Mouse (Mus musculus) hindlimb bud, embryonic 11.5 days (tissue): ENCODE results near the gene Ccdc62.
A peak's percentile ranks its signal among the peaks of the same experiment; 100 is the strongest.

Experiments used
- DNase-seq: peaks from one replicate; pipeline ENCODE4 v3.0.0-alpha.2; 2012; ENCODE audit warnings: low read depth, low spot score; ENCODE audit errors: extremely low spot score

Ccdc62 gene

DNA sequence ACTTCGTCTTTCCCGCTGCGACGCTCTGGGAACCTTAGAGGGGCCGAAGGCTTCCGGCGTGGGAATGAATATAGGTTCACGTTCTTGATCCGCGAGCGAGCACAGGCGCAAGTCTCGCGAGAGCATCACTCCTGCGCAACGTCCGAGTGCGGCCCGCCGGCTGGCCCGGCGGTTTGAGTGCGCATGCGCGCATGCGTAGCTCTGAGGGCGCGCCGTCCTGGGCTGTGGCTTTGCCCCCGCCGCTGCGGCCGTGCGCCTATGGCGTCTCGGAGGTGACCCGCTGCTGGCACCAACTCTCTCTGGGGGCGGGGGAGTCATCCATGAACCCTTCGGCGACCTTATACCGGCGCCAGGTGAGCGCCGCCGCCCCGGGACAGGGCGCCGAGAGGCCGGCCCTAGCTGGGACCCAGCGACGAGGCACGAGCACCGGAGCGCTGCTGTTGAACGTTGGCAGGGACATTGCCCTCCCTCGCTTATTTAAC lies at the start of gene Ccdc62:
Gene Ccdc62 (plus strand): TSS at position 172 of the 482 bp plus-strand sequence.
- DNase-seq = peak; percentile 96

- DNase-seq = no peak
Measured at GRCm38 (mm10) chr5:123880778-123881177, 49.7 kb upstream of the Ccdc62 start.

DNA sequence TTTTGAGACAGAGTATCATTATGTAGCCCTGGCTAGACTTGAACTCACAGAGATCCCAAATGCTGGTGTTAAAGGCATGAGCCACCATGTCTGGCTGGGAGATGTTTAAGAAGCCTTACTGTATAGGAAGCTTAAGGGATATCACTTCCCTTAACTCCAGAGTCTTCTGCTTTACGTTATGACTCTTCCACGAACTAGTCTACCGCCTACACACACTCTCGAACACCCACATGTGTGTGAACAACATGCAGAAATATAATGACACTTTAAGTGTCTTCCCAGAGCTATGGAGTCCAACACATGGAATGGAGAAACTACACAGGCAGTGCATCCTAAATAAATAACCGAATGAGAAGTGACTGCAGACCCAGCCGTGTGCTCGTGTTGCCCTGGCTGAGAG lies 46.6 kb upstream of the Ccdc62 start:
- DNase-seq = no peak

DNA sequence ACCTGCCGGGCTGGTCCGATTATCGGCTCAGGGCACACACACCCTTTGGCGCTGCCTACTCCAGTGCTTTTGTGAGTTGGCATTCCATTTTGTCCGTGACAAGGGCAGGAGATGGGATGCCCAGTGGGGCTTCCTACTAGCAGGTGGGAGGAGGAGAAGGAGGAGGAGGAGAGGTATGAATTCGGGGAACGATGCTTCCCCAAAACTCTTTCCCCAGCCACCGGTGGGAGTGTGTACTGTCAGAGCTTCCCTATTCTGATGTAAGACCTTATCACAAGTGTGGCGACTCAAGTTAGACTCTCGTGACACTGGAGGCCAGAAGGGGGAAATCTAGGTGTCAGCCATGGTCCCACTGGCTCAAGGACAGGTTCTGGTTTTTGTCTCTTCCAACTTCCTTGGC lies 46.1 kb upstream of the Ccdc62 start:
- no peak for DNase-seq

DNA sequence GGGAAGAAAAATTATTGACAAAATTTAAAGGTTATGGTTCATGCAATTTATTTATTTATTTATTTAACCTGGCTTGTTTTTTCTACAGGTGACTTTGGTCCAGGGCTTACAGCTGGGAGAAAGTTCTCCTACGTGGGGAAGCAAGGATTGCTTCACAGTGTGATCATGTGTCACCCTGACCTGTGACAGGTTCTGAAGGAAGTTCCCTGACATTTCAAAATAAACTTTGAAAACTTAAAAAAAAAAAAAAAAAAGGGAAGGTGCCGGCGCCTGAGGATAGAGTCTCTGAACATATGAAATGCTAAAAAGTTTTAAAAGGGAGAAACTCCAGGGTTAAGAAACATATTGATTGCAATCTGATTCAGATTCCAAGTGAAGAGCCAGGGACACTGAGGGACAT lies 44.1 kb upstream of the Ccdc62 start:
- DNase-seq = no peak

GRCm38 (mm10) chr5:123890312-123890711 lies 40.2 kb upstream of the Ccdc62 start:
- no peak for DNase-seq

GRCm38 (mm10) chr5:123890987-123891386 lies 39.5 kb upstream of the Ccdc62 start:
- DNase-seq = no peak

- DNase-seq = no peak
Measured at GRCm38 (mm10) chr5:123891669-123892068, 38.8 kb upstream of the Ccdc62 start.

DNA sequence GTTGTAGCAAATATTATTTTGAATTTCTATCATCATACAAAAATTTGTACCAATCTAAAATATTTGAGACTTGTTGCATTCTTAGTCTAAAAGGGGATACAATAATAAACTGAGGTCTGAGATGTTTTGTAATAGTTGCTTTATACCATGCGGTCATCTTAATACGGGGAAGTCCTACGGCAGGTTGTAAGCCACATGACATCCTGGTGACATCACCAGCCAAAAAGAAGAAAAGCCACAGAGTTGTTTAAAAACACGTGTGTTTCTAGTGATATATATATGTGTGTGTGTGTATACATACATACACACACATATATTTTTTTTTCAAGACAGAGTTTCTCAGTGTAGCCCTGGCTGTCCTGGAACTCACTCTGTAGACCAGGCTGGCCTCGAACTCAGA lies 37.0 kb upstream of the Ccdc62 start:
- DNase-seq = no peak

DNA sequence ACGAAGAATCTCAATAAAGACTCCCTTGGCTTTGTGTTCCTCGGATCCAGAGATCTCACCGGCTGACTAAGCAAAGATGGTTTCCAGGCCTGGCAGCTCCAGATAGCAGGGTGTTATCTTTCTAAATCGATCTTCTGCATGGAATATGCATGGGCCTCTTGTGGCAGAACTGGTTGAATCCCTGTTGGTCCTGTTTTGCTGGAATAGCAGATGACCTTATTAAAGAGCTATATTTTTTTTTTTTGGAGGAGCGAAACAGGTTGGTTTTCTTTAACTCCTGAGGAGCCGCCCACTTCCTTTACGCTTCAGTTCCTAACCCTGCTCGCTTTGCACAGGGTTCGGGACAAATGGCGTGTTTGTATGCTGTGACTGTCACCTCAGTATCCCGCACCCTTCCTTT lies 34.1 kb upstream of the Ccdc62 start:
- DNase-seq = no peak

DNA sequence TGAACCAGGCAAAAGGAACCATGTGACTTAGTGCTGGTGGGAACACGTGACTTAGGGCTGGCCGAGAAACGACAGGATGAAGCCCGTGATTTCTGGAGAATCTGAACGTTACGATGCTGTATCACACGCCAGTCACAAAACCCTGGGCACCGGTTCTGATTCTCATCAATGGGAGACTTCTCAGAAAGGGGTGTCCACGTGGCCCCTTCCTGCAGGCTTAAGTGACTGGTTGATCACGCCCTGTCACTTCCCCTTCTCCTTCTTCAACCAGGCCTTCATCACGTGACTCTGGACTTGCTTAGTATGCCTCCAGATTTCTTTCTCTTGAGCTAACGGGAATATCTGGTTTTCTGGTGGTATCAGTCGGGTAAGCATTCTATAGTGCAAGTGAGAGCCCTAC lies 33.1 kb upstream of the Ccdc62 start:
- no peak for DNase-seq

- DNase-seq = no peak
Measured at GRCm38 (mm10) chr5:123904059-123904672, 26.3 kb upstream of the Ccdc62 start.

DNA sequence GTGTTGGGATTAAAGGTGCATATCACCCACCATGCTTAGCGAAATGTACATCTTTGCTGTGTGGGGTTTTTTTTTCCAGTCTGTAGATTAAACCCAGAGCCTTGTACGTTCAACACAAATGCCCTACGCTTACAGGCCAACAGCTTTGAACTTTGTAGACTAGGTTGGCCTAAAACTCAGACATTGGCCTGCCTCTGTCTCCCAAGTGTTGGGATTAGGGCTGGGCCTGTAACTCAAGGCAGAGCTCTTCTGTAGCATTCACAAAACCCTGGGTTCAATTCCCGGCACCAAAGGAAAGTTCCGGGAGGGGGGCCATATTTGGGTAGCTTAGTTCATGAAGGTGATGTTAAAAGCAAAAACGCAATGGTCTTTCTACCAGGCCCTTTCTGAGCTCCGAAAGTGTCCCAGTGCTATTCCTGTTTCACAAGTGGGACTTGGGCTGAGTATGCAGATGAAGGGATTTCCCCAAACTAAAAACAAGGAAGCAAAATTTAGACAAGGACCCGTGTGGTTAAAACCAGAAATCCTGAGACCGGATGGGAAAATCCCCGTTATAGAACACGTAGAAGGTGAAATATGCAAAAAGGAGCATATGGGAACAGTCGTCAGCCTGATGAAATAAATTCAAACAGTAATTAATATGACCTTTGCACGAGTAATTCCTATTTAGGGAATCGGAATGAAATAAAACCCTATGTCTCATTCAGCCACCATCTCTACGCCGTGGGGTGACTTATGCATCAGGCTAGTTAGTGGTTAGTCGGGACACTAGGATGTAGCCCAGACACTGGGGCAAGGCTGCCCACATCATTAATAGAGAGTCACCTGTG lies 24.1 kb upstream of the Ccdc62 start:
- no peak for DNase-seq

- peak; percentile 86 for DNase-seq
Measured at GRCm38 (mm10) chr5:123906976-123907630, 23.4 kb upstream of the Ccdc62 start, which contains the start of gene Denr. Gene Denr, plus strand, starts transcription at chr5:123907175.

DNA sequence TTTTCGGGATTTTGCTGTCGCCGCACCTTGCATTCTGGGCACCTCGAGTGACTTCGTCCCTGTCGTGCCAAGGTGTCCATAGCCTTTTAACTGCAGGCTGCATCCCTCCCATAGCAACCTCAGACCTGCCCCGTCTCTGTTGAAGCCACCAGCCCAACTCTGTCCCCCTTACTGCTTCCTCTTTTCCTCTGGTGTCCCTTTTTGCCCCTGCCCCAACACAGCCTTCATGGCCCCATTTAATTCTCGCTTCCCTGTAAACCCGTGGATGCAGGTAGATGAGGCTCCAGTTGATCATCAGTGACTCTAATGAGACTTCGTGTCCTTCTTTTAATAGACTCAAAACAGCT lies 22.9 kb upstream of the Ccdc62 start:
- DNase-seq = no peak

GRCm38 (mm10) chr5:123914852-123915251 lies 15.6 kb upstream of the Ccdc62 start:
- DNase-seq = no peak

DNA sequence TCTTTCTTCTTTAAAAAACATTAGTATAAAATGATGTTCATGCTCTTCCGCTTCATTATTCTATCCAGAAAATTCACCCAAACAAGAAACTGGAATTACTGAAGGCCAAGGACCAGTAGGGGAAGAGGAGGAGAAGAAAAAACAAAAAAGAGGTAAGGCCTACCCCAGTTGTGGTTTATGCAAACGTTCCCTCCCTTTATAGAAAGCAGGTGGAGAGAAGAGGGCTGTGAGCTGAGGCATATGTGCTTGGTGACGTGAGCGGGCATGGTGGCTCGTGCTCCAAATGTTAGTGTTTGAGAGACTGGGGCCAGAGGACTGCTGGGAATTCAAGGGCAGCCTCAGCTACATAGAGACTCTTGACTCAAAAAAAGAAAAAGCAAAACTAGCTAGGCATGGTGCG lies 8.4 kb upstream of the Ccdc62 start:
- no peak for DNase-seq

DNA sequence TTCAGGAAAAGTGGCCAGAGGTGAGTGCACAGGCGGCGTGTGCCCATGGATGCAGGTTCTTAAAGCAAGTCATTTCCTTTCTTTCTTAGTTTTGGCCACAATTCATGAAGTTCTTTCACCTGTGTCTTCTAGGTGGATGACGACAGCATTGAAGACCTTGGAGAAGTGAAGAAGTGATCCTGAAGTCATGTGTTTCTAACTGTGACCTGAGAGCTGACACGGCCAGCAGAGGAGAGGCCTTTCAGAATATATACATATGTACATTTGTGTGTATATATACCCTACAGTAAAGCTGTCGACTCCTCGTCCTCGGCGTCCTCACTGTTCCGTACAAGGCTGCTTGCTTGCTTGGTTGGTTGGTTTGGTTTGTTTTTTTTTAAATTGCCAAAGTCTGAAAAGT lies 3.4 kb upstream of the Ccdc62 start, which contains the start of gene Gm43518:
Gene Gm43518 (plus strand): TSS at position 301 of the 400 bp plus-strand sequence.
- DNase-seq = no peak

DNA sequence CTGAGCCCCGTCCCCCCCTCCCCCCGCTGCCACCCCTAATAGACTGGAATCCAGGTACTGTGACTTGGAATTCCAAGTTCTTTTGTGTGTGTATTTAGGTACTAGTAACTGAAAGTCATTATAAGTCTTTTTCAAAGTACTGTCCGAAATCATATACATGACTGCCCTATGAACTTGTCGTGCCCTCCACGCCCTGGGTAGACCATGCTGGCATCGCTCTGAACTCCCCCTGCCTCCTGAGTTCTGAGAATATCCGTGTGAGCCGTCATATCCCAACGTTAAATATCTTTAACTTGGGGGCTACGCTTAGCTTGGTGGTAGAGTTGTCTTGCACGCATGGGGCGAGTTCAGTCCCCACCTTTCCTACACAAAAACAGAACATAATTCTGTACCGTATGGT lies 652 bp downstream of the Ccdc62 start:
- DNase-seq = no peak

DNA sequence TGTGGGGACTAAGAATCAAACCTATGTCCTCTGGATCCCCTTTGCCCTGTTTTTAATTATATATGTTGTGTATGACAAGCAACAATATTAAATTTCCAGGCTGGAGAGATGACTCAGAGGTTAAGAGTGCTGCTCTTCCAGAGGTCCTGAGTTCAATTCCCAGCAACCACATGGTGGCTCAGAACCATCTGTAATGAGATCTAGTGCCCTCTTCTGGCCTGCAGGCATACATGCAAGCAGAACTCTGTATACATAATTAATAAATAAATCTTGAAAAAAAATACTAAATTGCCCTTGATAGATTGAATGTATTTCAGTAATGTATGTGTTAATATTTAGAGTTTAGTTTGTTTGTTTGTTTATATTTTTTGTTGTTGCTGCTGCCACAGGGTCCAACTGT lies 2.4 kb downstream of the Ccdc62 start:
- no peak for DNase-seq

DNA sequence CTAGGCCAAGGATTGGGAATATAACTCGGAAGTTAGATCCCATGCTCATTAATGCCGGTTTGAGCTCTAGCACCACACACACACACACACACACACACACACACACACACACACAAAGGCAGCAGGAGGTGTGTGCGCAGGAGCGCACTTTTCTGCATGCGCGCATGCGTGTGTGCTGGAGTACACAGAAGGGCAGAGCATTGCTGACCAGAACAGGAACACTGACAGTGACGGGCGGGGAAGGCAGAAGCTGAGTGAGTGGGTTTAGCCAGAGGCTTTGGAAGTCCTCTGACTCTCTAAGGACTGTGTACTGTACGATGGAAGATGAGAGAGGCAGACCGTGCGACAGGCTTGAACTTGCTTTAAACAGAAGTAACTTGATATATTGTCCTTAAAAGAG lies 3.1 kb downstream of the Ccdc62 start:
- no peak for DNase-seq
